Mouse (Mus musculus) embryonic facial prominence, embryonic 10.5 days (tissue): ENCODE data around the gene Olfr1348. TPM values are rescaled to one million over a fixed set of nuclear protein-coding genes. Genes with fewer than 3 reads are reported as not detected.

Source experiments
- polyA plus RNA-seq: library from polyadenylated mRNA; unstranded; fragments of >200 nt; fragmentation: Nextera tagmentation; extraction: Ambion mirVana; gene quantifications from 2 replicates; pipeline ENCODE4 v1.2.1, GENCODE M21; 2016

Olfr1348 gene
- polyA plus RNA-seq, 1 experiment from 2014 or later, result not detected

Other genes starting within 250 kb of the Olfr1348 start
- gene Zfp667, start 222.2 kb downstream of the Olfr1348 start, polyA plus RNA-seq, result 6.0 and 6.6 TPM in 2 replicates
- 7.1 and 7.6 TPM in 2 replicates for gene Zfp583, start 177.5 kb downstream of the Olfr1348 start, polyA plus RNA-seq
- 2.3 and 3.1 TPM in 2 replicates for gene Gm3854, start 165.0 kb downstream of the Olfr1348 start, polyA plus RNA-seq
- gene Zfp78, start 145.5 kb downstream of the Olfr1348 start, polyA plus RNA-seq, result 0.88 and 1.3 TPM in 2 replicates
- 9.5 and 10.8 TPM in 2 replicates for gene Zfp28, start 125.5 kb downstream of the Olfr1348 start, polyA plus RNA-seq
- 0.40 and 0.42 TPM in 2 replicates for gene Smim17, start 110.0 kb downstream of the Olfr1348 start, polyA plus RNA-seq
- not detected in 2 replicates for gene Gm20715, start 98.5 kb downstream of the Olfr1348 start, polyA plus RNA-seq
- gene Olfr1344, start 70.1 kb downstream of the Olfr1348 start, polyA plus RNA-seq, result not detected in 2 replicates
- gene Olfr1336, start 52.6 kb downstream of the Olfr1348 start, polyA plus RNA-seq, result not detected in 2 replicates
- gene Olfr1346, start 41.6 kb downstream of the Olfr1348 start, polyA plus RNA-seq, result not detected in 2 replicates
- gene Olfr5, start 21.8 kb downstream of the Olfr1348 start, polyA plus RNA-seq, result not detected in 2 replicates
- gene Olfr1347, start 9.0 kb downstream of the Olfr1348 start, polyA plus RNA-seq, result not detected in 2 replicates
- gene Olfr1349, start 14.2 kb upstream of the Olfr1348 start, polyA plus RNA-seq, result not detected in 2 replicates
- not detected in 2 replicates for gene Olfr1350, start 56.1 kb upstream of the Olfr1348 start, polyA plus RNA-seq
- 1.7 and 2.3 TPM in 2 replicates for gene Zim1, start 187.7 kb upstream of the Olfr1348 start, polyA plus RNA-seq
- 218 and 249 TPM in 2 replicates for gene Peg3, start 221.7 kb upstream of the Olfr1348 start, polyA plus RNA-seq
- 15.9 and 17.6 TPM in 2 replicates for gene Usp29, start 221.8 kb upstream of the Olfr1348 start, polyA plus RNA-seq